Mouse (Mus musculus) MEL (cell line): ENCODE measurements around the gene Jup. TPM values are rescaled to one million over a fixed set of nuclear protein-coding genes. Genes with fewer than 3 reads are reported as not detected.

Experiments
- DNase-seq: peaks from one replicate; pipeline ENCODE4 v3.0.0; 2011; ENCODE audit warnings: low read depth, low spot score
- H3K27ac ChIP-seq: 2 replicates; pipeline ENCODE4 v1.5.1; 2012; ENCODE audit warnings: low read depth, mild to moderate bottlenecking, control low read depth, low read length, moderate library complexity; ENCODE audit not compliant: control insufficient read depth
- H3K27me3 ChIP-seq, 2 experiments: fragments of 150-350 bp in 1 of 2; sonication (generic) in 1 of 2; 2 replicates each; pipeline ENCODE4 v1.6.1; 2012; ENCODE audit warnings: low read length in 2 of 2, mild to moderate bottlenecking in 2 of 2, improper control_type of control experiment in 1 of 2, moderate library complexity in 1 of 2; ENCODE audit not compliant: insufficient read depth in 2 of 2, control insufficient read depth in 1 of 2
- H3K36me3 ChIP-seq, 2 experiments: 2 replicates each; pipeline ENCODE4 v1.6.1; 2012 to 2014; ENCODE audit warnings: low read length in 2 of 2, improper control_type of control experiment in 1 of 2, inconsistent platforms in 1 of 2, mild to moderate bottlenecking in 1 of 2; ENCODE audit not compliant: insufficient read depth in 2 of 2, control insufficient read depth in 1 of 2
- H3K4me1 ChIP-seq, 2 experiments: fragments of 150-350 bp in 1 of 2; sonication (generic) in 1 of 2; 2 replicates each; pipeline ENCODE4 v1.6.1; 2012; ENCODE audit warnings: low read length in 2 of 2, improper control_type of control experiment in 1 of 2, mild to moderate bottlenecking in 1 of 2; ENCODE audit not compliant: insufficient read depth in 2 of 2, control insufficient read depth in 1 of 2
- H3K4me3 ChIP-seq, 2 experiments: fragments of 150-350 bp in 1 of 2; sonication (generic) in 1 of 2; 2 replicates each; pipeline ENCODE4 v1.5.1; 2012; ENCODE audit warnings: low read depth in 2 of 2, low read length in 2 of 2, mild to moderate bottlenecking in 2 of 2, moderate library complexity in 2 of 2, control low read depth in 1 of 2, improper control_type of control experiment in 1 of 2; ENCODE audit not compliant: control insufficient read depth in 1 of 2, insufficient read depth in 1 of 2
- H3K79me2 ChIP-seq: 2 replicates; pipeline ENCODE4 v1.6.1; 2012; ENCODE audit warnings: mild to moderate bottlenecking, low read length, moderate library complexity; ENCODE audit not compliant: control insufficient read depth, poor library complexity, insufficient read depth
- H3K9ac ChIP-seq: 2 replicates; pipeline ENCODE4 v1.6.1; 2012; ENCODE audit warnings: low read depth, mild to moderate bottlenecking, control low read depth, low read length, moderate library complexity; ENCODE audit not compliant: control insufficient read depth, poor library complexity, severe bottlenecking
- H3K9me3 ChIP-seq: fragments of 150-350 bp; sonication (generic); replicated peaks from 2 replicates; pipeline ENCODE4 v1.6.1; 2012; ENCODE audit warnings: mild to moderate bottlenecking, low read length, improper control_type of control experiment, moderate library complexity; ENCODE audit not compliant: insufficient read depth
- CHD1 ChIP-seq: IDR thresholded peaks from 2 replicates; pipeline ENCODE4 v1.6.1; 2012; ENCODE audit warnings: low read depth, mild to moderate bottlenecking, inconsistent platforms, low read length, improper control_type of control experiment
- CTCF ChIP-seq, 3 experiments: IDR thresholded peaks in 2 of 3; conservative IDR thresholded peaks in 1 of 3; 2 replicates each; pipeline ENCODE4 v1.5.1; 2011 to 2012; ENCODE audit warnings: low read length in 3 of 3, low read depth in 2 of 3, mild to moderate bottlenecking in 2 of 3, improper control_type of control experiment in 1 of 3, inconsistent platforms in 1 of 3, mixed read lengths in 1 of 3, moderate library complexity in 1 of 3; ENCODE audit not compliant: control insufficient read depth in 1 of 3, insufficient read depth in 1 of 3, poor library complexity in 1 of 3, severe bottlenecking in 1 of 3
- EP300 ChIP-seq, 2 experiments: IDR thresholded peaks; 2 replicates each; pipeline ENCODE4 v1.6.1; 2011; ENCODE audit warnings: improper control_type of control experiment in 2 of 2, low read length in 2 of 2, low read depth in 1 of 2, mild to moderate bottlenecking in 1 of 2
- HCFC1 ChIP-seq: IDR thresholded peaks from 2 replicates; pipeline ENCODE4 v1.6.1; 2012; ENCODE audit warnings: low read depth, mild to moderate bottlenecking, inconsistent platforms, low read length, improper control_type of control experiment, moderate library complexity
- MEF2A ChIP-seq: IDR thresholded peaks from 2 replicates; pipeline ENCODE4 v1.6.1; 2014; ENCODE audit warnings: low read depth, mild to moderate bottlenecking, inconsistent platforms, low read length, improper control_type of control experiment; ENCODE audit not compliant: poor library complexity, insufficient replicate concordance, severe bottlenecking; ENCODE audit errors: extremely low read depth
- MYB ChIP-seq: IDR thresholded peaks from 2 replicates; pipeline ENCODE4 v1.6.1; 2011; ENCODE audit warnings: mild to moderate bottlenecking, low read depth, low read length, improper control_type of control experiment
- MYC ChIP-seq: IDR thresholded peaks from 2 replicates; pipeline ENCODE4 v1.6.1; 2011; ENCODE audit warnings: low read depth, mild to moderate bottlenecking, low read length, improper control_type of control experiment, moderate library complexity
- NRF1 ChIP-seq: IDR thresholded peaks from 2 replicates; pipeline ENCODE4 v1.6.1; 2014; ENCODE audit warnings: low read depth, mild to moderate bottlenecking, inconsistent platforms, low read length, improper control_type of control experiment, moderate library complexity; ENCODE audit not compliant: poor library complexity, insufficient read depth, severe bottlenecking
- POLR2AphosphoS2 ChIP-seq: IDR thresholded peaks from 2 replicates; pipeline ENCODE4 v1.6.1; 2011; ENCODE audit warnings: low read length, improper control_type of control experiment
- SIN3A ChIP-seq: IDR thresholded peaks from 2 replicates; pipeline ENCODE4 v1.6.1; 2012; ENCODE audit warnings: low read length, improper control_type of control experiment, inconsistent platforms
- SMC3 ChIP-seq: IDR thresholded peaks from 2 replicates; pipeline ENCODE4 v1.6.1; 2011; ENCODE audit warnings: low read depth, low read length, improper control_type of control experiment
- TAL1 ChIP-seq: IDR thresholded peaks from 2 replicates; pipeline ENCODE4 v1.6.1; 2012; ENCODE audit warnings: mild to moderate bottlenecking, inconsistent platforms, low read length, moderate library complexity, mixed read lengths
- TBP ChIP-seq: IDR thresholded peaks from 2 replicates; pipeline ENCODE4 v1.8.0; 2011; ENCODE audit warnings: low read depth, low read length, improper control_type of control experiment
- ZKSCAN1 ChIP-seq: IDR thresholded peaks from 2 replicates; pipeline ENCODE4 v1.6.1; 2012; ENCODE audit warnings: low read depth, mild to moderate bottlenecking, inconsistent platforms, low read length, improper control_type of control experiment, moderate library complexity
- polyA plus RNA-seq, 2 experiments: library from polyadenylated mRNA; stranded (reverse) in 1 of 2; unstranded in 1 of 2; fragments of >175 nt in 1 of 2; fragments of >200 nt in 1 of 2; gene quantifications; 2 replicates each; pipeline versions ENCODE4 v1.2.1 to v1.2.4; 2012; ENCODE audit warnings: low replicate concordance in 2 of 2, low read depth in 1 of 2; ENCODE audit not compliant: insufficient read length in 2 of 2, insufficient read depth in 1 of 2, missing spikeins in 1 of 2
- total RNA-seq: library from RNA; depleted of rRNA; stranded (reverse); fragments of 300-350 nt; gene quantifications from 2 replicates; pipeline ENCODE4 v1.2.3, GENCODE M21; 2012

Gene Jup
- total and polyA plus RNA-seq, 3 experiments, result 1.0 to 8.5 TPM; not detected in 1

DNA sequence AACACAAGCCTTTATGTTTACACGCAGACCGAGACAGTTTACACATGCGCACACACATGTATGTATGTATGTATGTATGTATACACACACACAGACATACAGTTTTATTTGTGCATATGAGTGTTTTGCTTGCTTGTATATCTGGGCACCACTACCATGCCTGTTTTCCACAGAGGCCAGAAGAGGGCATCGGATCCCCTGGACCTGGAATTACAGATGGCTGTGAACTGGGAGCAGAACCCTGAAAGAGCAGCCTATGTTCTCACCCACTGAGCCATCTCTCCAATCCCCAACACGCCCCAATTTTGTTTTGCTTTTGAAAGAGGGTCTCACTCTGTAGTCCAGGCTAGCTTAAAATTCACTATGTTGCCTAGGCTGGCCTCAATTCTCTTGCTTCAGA is 40.2 kb downstream of the Jup start:
- Histone ChIP-seq H3K27me3 (peaks cover 0 to 1% of the 10 kb centered on the region in 2 experiments; a peak in 2 of 4 replicates), H3K9ac (no peak overlapping the region), H3K9me3 (no peaks in the 10 kb centered on the region), H3K4me1 (peaks cover 0 to 12% of the 10 kb centered on the region in 2 experiments; a peak in 2 of 4 replicates), H3K4me3 (no peak overlapping the region), H3K79me2 (no peaks in the 10 kb centered on the region; the same call in 1 of the 2 replicates), H3K36me3 (no peaks in the 10 kb centered on the region), H3K27ac (no peak overlapping the region)
- TF ChIP-seq CTCF (IDR thresholded peaks at IDR 0.05 in 2 of 3, conservative IDR thresholded peaks at IDR 0.05 in 1 of 3; ENCODE audit: control insufficient read depth in 1 of 3, insufficient read depth in 1 of 3, low read depth in 2 of 3, low read length in 3 of 3, poor library complexity in 1 of 3, severe bottlenecking in 1 of 3), result peak in 2 of 3 experiments; percentile 27 to 41; a peak in 2 of 6 replicates
- TF ChIP-seq NRF1, result no peak
- DNase-seq, result peak; percentile 65

DNA sequence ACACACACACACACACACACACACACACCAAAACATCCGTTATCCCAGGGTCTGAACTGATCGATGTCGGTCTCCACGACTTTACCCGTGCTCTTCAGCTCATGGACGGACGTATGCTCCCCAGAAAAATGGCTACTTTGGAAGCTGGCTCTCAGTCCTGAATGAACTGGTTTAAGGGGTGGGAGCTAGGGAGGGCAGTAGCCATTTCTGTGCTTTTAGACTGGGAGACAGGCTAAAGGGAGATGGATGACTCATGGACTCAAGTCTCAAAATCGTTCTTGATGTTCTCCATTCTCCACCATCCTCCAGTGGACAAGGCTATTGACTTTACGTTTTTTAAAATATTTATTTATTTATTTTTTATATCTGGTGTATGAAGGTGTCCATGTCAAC is 40.7 kb downstream of the Jup start:
- DNase-seq, result peak; percentile 64
- TF ChIP-seq CHD1, result no peak
- no peak for TF ChIP-seq CTCF (IDR thresholded peaks at IDR 0.05 in 2 of 3, conservative IDR thresholded peaks at IDR 0.05 in 1 of 3; ENCODE audit: control insufficient read depth in 1 of 3, insufficient read depth in 1 of 3, low read depth in 2 of 3, low read length in 3 of 3, poor library complexity in 1 of 3, severe bottlenecking in 1 of 3)
- TF ChIP-seq POLR2AphosphoS2, result no peak
- no peak for TF ChIP-seq HCFC1
- TF ChIP-seq MYB, result no peak
- TF ChIP-seq MEF2A, result no peak
- TF ChIP-seq TBP, result 0 out of 2 replicates have a peak, but pooled peaks have one; percentile 8
- 0 out of 4 replicates have a peak, but pooled peaks of 1 of the 2 experiments have one; percentile 25 for TF ChIP-seq EP300 (IDR thresholded peaks at IDR 0.05; ENCODE audit: low read depth in 1 of 2, low read length in 2 of 2)
- TF ChIP-seq SMC3, result no peak
- TF ChIP-seq SIN3A, result no peak; the same call in 1 of the 2 replicates
- no peak for TF ChIP-seq MYC
- TF ChIP-seq TAL1, result no peak
- TF ChIP-seq ZKSCAN1, result no peak
- Histone ChIP-seq H3K4me1 (peaks cover 0 to 12% of the 10 kb centered on the region in 2 experiments; a peak in 2 of 4 replicates), H3K79me2 (no peaks in the 10 kb centered on the region; the same call in 1 of the 2 replicates), H3K27ac (peak overlapping the region; percentile 25; the same call in 1 of the 2 replicates), H3K36me3 (no peaks in the 10 kb centered on the region), H3K9me3 (no peaks in the 10 kb centered on the region), H3K4me3 (peak overlapping the region; percentile 80 to 93), H3K9ac (peak overlapping the region; percentile 69), H3K27me3 (peaks cover 0 to 1% of the 10 kb centered on the region in 2 experiments; a peak in 2 of 4 replicates)
